Mouse (Mus musculus): ENCODE measurements around the gene Alg1.

Gene Alg1

GRCm38 (mm10) chr16:5242882-5243281, 9.5 kb downstream of the Alg1 start:
- no peak for DNase-seq

DNA sequence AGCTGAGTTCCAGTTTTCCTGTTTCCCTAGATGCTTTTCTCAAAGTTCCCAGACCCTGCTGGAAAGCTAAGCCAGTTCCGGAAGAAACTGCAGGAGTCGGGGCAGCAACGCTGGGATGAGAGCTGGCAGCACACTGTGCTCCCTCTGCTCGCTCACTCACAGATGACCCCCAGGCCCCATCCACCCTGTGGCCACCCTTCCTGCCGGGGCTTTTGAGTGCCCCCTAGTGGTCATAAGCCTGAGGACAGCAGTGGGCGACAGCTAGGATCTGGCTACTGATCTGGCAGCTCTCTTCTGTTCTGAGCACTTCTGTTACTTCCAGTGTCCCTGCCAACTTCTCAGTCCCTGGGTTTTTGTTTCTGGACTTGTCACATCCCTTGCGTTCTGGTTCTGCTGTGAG, 11.0 kb downstream of the Alg1 start:
- DNase-seq, result peak; percentile 81

DNA sequence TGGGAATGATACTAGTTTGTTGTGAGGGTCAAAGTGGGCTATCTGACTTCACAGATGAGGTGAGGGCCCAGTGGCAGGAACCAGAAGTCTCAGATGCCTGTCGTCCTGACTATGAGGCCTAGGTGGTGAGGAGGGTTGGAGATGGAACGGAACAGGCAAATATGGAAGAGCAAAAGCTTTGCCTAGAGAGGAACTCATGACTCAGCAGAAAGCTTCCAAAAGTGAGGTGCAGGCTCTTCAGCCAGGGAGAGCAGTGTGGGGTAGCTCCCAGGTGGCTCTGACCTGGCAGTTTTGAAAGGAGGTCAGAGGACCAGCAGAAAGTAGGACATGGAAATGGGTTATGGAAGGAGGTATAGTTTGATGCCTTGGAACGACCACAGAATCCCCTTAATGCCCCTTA, 17.5 kb downstream of the Alg1 start:
- no peak for DNase-seq

DNA sequence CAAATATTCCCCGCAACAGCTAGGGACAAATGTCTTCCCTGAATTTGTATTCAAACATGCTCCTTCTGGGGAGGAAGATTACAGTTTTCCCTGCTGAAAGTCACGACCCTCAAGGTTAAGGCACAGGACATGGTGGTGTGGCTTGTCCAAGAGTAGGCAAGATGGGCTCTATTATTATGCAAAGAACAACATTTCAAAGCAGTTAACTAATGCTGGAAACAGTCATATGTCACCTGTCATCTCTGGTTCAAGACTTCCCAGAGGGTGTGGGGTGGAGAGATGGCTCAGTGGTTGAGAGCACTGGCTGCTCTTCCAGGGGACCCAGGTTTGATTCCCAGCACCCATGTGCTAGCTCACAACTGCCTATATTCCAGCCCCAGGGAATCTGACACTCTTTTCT, 18.8 kb downstream of the Alg1 start:
- no peak for DNase-seq

DNA sequence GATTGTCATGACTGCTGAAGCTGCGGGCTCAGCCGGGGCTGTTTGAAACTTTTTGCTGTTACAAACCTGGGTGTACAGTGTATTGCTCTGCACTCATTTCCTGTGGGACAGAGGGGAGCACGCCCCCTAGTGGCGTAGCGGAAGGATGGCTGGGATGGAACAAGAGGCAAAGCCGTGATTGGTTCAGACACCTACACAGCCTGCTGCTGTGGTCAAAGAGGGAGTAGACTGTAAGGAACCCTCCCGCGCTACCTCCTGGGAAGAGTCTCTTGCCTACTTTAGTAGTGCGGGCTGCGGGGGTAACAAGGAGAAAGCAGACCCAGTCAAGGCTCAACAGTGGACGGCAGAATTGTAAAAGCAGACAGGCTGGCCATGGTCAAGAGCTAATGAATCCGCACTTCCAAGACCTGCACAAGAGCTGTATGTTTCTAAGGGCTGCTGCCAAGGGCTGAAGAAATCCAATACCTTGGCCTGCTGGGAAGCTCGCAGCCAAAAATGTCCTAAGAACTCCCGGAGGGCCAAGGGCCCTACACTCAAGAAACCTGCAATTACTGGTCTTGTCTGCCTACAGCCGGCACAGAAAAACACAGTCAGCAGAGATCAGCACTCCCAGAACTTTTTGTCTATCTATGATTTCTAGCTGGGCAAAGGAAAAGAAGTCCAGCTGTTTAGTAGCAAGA, 21.1 kb downstream of the Alg1 start:
- DNase-seq, result peak; percentile 87

GRCm38 (mm10) chr16:5255081-5255740, 21.8 kb downstream of the Alg1 start:
- peak; percentile 42 for DNase-seq

DNA sequence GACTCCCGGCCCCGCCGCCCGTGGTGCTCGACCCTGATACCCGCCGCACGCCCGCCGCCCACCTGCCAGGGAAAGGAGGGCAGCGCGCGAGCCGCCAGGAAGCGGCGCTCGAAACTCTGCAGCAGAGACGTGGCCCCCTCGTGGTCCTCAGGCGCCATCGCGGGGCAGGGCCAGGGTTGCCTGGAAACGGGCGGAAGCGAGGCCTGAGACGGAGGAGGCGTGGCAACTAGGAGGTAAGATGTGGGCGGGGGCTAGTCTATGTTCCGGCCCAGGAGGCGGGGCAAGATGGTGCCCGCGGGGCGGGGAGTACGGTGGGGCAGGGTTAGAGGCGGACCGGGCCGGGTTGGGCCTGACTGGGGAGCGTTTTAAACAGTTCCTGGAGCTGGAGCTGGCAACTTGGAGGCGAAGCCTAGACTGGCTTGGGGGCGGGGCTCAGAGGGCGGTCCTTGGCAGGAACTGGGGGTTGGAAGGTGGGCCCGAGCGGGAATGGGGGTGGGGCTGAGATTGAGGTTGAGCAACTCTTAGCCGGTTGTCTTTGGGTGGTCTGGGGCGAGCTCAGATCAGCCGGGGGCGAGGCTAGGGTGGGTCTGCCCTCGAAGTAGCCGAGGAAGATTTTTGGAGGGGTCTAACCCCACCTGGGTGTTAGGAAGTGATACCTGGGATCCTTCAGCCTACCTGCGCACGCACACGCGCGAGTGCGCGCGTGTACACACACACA, 22.5 kb downstream of the Alg1 start, which contains the start of gene Eef2kmt:
Gene Eef2kmt, minus strand, starts transcription at position 205 of the 718 bp plus-strand sequence.
- peak; percentile 99 for DNase-seq

GRCm38 (mm10) chr16:5263156-5263555, 29.7 kb downstream of the Alg1 start:
- no peak for DNase-seq

DNA sequence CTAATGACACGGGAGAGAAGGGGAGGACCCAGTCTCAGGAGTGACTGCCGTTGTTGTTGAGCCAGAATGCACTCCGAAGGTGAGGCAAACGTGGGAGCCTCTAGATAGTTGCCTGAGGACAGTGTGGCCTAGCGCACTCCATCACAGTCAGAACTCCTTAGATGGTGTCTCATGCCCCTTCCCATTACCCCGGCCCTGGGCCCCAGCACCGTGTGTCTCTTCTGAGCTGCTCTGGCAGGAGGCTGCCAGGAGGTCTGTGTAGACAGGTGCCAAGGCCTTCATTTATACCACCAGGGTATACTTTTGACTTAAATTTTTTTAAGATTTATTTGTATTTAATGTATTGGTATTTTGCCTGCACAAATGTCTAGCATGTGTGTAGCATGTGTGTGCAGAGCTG, 30.5 kb downstream of the Alg1 start:
- no peak for DNase-seq

DNA sequence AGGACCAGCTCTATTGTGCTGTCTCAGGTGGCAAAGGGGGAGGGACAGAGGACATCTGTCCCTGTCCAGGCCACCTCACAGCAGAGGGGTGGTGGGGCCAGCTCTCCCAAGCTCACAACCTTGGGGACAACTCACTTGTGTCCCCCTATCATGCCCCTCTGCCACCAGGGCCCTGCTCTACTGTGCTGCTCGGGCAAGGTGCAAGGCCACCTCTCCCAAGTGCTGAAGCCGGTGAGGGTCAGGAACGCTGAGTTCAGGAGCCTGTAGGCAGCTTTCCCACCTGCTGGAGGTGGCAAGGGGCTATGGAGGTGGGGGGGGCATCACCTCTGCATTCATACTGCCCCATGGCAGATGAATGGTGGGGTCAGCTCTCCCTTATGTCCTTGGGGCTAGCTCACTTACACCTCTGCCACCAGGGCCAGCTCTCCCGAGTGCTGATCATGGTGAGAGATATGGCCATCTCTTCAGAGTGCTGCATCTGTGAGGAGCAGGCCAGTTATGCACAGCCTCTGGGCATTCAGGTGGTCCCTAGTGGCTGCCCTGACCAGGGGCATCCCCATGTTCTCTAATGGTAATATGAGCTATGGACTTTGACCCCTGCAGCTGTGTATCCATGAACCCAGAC, 38.1 kb downstream of the Alg1 start:
- DNase-seq, result no peak

- DNase-seq, result no peak
These were observed 39.0 kb downstream of the Alg1 start for GRCm38 (mm10) chr16:5272371-5272770.

DNA sequence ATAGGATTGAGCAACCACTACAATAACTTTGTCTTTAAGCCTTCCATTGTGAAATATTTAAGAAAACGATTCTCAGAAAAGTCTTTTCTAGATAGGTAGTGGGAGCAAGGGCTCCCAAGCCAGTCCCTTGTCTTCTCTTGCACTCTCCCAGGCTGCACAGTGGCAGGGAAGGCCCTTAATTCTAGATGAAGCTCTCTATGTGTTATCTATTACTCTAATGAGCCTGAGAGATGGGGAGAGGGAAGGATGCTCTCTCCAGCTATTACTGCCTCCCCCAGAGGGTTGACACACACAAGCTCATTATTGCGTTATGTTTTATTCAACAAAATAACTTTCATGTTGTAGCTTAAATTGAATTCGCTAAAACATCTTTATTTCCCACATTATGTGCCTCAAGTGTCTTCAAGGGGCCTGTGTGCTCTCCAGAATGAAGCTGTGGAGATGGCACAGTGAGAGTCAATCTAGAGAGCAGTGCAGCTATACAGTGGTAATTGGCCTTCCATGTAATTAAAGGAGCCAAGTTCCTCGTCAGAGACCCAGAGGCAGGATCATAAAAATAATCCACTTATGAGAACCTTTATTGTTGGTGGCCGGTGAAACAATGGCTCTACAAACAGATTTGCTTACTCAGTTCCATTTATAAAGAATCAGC, 46.3 kb downstream of the Alg1 start:
- DNase-seq, result no peak

- no peak for DNase-seq
These were observed 49.3 kb downstream of the Alg1 start for GRCm38 (mm10) chr16:5282686-5283085.

DNA sequence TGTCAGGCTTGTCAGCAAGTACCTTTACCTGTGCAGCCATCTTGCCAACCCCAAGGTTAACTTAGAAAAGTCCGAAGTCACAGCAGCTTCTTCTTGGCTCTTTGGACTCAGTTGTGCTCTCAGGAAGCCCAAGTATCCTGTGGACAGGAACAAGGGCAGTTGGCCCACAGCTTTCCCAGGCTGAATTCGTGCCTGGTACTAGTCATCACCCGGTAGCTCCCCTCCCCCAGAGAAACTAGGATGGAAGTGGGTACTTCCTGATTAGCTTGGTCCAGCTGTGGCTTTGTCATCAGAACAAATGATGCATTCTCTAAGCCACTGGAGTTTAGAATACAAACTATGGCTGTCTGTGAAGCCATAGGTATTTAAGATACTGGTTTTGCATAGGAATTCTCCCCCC, 52.0 kb downstream of the Alg1 start:
- DNase-seq, result no peak

Measured in kidney, postnatal 10 days (tissue).